Mouse (Mus musculus): Measurements from ENCODE around the gene 1810046K07Rik. TPM values are rescaled to one million over a fixed set of nuclear protein-coding genes. Genes with fewer than 3 reads are reported as not detected.

Gene 1810046K07Rik
- not detected for polyA plus RNA-seq (2017; shearing (Covaris generic))

- ATAC-seq, result no peak
Measured at GRCm38 (mm10) chr9:51328731-51329130, at the start of gene 1810046K07Rik. Gene 1810046K07Rik, minus strand, starts transcription at chr9:51328917.

GRCm38 (mm10) chr9:51369560-51369959, 40.8 kb upstream of the 1810046K07Rik start:
- no peak for ATAC-seq

- no peak for ATAC-seq
Measured at GRCm38 (mm10) chr9:51367124-51367523, 38.4 kb upstream of the 1810046K07Rik start.

DNA sequence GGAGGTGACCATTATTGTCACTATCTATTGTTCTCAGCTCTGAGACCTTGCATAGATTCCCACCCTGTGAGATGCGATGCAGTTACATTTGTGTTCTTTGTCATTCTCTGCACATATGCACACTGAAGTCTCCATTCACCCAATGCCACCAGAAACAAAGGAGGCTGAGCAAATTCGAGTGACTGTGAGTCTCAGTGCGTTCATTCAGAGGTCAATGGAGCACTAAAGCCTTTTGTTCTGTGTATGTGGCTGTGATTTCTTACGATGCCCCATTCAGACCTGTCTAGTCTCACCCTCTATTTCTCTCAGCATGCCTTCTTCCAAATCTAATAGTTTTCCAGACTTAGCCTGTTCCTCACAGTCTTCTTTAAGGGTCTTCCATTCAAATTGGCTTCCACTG, 35.3 kb upstream of the 1810046K07Rik start:
- ATAC-seq, result no peak

DNA sequence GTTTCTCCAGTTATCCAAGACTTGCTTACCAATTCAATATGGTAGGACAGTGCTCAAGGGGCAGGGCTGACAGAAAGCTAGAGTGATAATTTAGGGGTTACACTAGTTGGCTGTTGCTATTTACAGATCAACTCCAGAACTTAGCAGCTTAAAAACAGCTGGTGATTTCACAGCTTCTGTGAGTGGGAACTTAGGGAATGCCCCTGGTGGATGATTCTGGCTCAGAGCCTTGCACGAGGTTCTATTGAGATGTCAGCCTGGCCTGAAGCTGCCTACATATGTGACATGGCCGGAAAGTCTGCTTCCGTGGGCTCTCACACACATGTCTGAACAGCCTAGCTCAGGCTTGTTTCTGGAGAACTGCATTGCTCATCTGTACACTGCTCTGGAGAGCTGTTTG, 24.8 kb upstream of the 1810046K07Rik start:
- no peak for ATAC-seq

DNA sequence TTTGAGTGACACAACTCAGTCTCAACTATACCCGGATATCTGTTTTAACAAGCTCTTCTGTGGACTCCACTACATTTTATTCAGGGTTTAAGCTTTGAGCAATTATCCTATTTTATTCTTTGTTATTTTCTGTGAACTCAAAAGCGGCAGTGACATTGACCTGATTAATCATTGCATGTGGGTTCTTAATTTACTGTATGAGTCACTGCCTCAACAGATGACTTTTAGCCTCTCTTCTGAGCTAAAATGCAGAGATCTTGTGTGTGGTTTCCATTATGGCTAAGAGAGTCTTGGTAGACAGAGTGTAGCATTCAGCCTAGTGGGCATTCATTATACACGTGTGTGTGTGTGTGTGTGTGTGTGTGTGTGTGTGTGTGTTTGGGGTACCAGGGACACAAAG, 24.2 kb upstream of the 1810046K07Rik start:
- no peak for ATAC-seq

DNA sequence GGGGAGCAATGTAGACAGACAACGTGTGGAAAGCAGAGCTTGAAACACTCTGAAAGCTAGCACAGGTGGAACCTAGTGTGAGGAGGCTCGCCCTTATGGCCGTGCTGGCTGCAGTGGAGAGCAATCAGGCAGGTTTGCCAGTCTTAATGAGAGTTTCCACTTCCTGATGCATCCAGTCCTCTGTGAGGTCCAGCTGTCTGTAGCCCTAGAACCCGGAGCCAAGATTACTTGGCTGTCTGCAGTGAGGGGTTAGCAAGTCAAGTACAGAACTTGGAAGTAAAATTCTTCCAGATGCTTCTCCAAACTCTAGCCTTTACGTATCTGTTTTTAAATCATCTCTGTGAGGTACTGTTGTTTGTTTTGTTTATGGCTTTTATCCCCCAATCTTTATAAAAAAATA, 20.7 kb upstream of the 1810046K07Rik start:
- no peak for ATAC-seq

GRCm38 (mm10) chr9:51345768-51346167, 17.1 kb upstream of the 1810046K07Rik start:
- ATAC-seq, result no peak

DNA sequence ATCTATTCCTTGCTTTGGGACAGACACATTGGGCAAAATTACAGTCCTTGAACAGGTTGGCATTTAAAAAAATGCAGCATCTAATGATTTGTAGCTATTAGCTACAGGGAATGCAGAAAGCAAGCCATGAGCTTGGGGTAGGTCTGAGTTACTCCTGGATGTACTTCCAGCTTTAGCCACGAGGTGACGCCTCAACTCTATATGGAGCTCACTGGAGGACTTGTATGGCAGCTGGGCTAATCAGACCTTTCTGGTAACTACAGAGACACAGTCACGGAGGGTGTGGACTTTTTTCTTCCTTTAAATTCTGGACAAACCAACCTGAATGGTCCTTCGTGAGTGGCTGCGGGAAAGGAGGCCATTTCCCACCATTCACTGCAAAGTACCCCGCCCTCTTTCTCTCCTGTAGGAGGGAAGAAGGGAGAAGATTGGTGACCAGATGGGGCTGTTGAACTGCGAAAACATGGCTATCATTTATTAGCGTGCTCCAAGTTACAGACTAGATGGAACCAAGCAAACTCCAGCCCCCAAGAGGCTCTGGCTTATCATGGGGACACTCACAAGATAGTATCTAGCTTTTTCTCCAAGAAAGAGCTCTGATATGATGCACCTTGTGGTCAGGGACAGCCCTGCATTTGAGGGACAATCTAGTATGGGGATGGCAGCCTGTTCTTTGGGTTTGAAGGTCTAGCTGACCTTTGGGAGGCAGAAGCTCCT, 6.7 kb upstream of the 1810046K07Rik start:
- ATAC-seq, result no peak

DNA sequence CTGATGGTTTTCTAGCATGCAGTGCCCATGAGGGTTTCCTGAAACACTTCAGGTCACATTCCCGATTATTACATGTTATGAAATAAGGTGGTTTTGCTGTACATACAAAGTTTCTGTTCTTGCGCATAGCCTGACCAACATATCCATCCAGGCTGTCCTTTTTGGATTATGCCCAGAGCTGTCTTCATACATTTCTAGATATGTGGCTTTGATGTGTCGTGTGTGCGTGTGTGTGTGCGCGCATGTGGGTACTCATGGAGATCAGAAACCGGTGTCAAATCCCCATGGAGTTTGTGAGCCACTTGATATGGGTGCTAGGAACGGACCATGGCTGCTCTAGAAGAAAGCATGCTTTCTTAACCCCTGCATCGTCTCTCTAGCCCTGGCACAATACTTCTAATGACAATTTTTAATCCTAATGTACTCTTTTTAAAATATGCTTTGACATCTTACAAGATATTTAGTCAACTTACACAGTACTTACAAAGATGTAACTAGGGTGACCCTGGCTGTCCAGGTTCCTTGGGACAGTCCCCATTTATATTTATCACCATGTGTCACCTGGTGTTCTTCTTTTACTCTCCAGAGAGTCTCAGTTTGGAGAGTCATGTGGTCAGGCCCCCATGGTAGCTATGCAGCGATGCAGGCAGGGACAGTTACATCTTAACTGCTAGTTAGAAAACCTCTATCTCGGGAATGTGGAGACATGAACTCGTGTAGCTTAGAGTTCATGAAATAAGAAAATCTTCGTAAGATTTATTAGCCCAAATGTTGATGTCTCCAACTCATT, 2.9 kb upstream of the 1810046K07Rik start:
- no peak for ATAC-seq

DNA sequence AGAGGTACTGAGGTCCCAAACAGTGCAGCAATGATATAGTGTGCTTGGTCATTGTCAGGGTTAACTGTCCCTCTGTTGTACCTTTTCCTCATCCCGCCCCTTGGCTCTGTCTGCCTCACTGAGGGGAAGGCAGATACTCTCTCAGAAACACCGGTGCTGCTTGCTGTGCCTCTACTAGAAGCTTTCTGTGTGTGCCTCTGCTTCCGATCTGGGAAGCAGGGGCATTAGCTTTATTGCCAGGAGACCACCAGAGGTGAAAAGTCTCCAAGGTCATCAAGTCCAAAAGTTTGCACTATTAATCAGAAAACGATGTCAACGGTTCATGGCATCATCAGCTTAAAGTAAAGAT, 1.2 kb downstream of the 1810046K07Rik start:
- no peak for ATAC-seq

DNA sequence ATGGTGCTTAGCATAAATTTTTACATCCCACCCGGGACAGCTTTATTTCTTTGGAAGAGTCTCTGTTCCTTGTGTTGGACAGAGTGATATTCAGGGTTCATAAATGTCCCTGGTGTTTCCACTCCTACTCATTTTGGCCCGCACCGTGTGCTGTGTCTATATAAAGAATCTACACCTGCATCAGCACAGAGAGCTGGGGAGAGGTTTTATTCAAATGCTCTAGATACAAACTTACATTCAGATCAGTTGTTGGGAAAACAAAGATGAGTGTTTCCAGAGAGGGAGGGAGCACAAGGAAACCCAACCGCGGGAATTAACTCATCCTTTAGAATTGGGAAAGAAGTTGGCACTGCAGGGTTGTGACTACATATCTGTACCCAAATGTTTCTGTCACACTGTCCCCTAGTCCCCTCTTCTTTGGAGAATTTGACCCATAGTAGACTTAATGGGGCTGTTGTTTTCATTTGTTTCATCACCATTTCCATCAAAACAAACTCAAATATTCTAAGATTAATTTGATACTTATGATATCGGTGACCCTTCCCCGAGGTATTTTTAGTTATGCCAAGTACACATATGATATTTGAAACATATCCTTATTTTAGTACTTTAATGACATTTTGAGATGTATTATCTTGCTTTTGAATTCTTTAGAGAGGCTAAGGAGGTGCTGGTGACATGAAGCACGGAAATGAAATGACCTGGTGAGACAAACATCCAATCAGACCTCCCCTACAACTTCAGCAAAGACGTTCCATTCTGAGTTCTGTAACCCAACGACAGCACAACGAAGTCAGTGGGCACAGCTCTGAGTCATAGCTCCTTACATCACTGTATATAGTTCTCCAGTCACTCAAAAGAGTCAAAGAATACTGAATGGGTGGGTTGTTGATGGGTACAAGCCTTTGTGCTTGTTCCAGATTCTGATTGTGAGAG, 1.8 kb downstream of the 1810046K07Rik start:
- no peak for ATAC-seq

GRCm38 (mm10) chr9:51324406-51325065, 4.2 kb downstream of the 1810046K07Rik start:
- ATAC-seq, result no peak

- no peak for ATAC-seq
Measured at GRCm38 (mm10) chr9:51320096-51320495, 8.6 kb downstream of the 1810046K07Rik start.

- ATAC-seq, result no peak
Measured at GRCm38 (mm10) chr9:51318246-51318645, 10.5 kb downstream of the 1810046K07Rik start.

DNA sequence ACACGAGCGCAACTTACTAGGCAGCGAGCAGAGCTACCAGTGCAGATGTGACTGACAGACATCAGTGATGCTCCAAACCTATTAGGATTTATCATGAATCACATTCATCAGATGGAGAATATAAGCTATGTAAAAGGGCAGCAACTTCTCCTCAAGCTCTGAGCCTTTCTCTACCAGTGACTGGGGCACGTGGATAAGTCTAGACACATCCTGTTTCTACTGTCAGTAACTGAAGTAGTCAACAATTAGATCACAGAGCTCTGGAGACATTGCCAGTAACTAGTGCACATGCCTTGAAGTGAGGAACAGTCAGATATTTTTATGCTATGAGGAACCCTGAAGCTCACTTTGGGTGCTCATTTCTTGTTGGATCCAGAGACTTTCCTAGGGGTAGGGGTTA, 11.4 kb downstream of the 1810046K07Rik start:
- no peak for ATAC-seq

DNA sequence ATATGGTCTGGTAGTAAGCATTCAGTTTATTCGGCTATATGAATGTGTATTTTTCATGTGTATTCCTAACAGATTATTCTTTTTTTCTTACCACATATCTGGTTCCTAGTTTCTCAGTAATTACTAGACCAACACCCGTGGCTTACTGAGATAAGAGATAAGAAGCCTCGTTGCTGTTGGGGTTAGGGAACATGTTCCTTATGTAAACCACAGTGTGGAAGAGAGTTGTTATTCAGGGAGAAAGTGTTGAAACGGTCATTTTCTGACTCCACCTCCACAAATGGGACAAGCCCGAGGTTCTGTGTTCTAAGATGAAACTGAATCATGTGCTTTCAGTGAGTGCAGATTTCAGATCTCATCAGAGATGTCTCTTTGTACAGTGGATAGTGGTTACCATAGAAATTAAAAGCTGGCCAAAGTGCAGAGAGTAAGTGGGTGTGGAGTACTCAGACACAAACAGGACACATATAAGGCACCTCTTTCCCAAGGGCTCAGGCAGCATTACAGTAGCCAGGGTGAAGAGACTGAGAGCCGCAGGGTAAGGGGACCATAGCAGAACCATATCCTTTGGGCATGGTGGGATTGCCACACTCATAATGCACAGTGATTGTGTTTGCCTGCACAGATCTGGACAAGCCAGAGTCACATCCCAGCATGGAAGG, 13.2 kb downstream of the 1810046K07Rik start:
- no peak for ATAC-seq

- no peak for ATAC-seq
Measured at GRCm38 (mm10) chr9:51312554-51313317, 16.0 kb downstream of the 1810046K07Rik start.

- ATAC-seq, result no peak
Measured at GRCm38 (mm10) chr9:51310515-51310914, 18.2 kb downstream of the 1810046K07Rik start.

GRCm38 (mm10) chr9:51306351-51306750, 22.4 kb downstream of the 1810046K07Rik start:
- no peak for ATAC-seq

GRCm38 (mm10) chr9:51305146-51305545, 23.6 kb downstream of the 1810046K07Rik start:
- ATAC-seq, result no peak
